Comparison of ENCODE assay signal across 10 mouse cellular contexts in the genomic region with DNA sequence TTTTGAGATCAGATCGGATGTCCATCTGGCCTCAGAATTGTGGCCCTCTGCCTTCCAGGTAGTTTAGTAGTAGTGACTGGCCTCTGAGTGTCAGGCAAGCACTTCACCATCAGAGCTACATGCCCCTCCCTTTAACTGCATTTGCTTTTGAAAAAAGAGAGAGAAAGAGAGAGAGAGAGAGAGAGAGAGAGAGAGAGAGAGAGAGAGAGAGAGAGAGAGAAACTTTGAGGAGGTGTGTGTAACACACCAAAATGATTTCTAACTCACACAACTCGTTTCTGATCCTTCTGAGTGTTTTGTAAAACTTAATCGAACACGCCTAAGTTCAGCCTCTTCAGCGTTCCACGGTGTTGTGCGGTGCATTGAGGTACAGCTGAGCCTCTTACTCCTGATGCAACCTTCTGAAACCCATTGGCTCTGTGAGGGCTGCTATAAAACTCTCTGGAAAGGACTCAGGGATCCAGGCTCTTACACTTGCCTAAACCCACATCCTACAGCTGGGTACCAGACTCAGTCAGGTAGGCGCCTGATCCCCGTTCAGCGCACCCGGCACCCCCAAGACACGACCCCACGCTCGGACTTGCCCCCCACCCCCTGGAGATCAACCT. TPM values are rescaled to one million over a fixed set of nuclear protein-coding genes. Genes with fewer than 3 reads are reported as not detected.
DNase-seq lines count a peak whose midpoint lies in the region; ATAC-seq and TF ChIP-seq lines count a peak whose summit lies in the region.
"Had no signal": no experiment of that assay in that cellular context is flagged by ENCODE, and none has a peak within 500 bp of the region (broad histone marks: within the 10 kb centered on the region; RNA-seq: fewer than 3 reads in every experiment).

No protein-coding gene starts in this region.

- H3K27me3 ChIP-seq in lung, embryonic 14.5 days (ENCODE audit: insufficient read depth, low read length) = peaks cover 52% of the 10 kb centered on the region
- H3K27me3 ChIP-seq in limb, embryonic 13.5 days = peaks cover 90% of the 10 kb centered on the region
- no peaks in the 10 kb centered on the region; the same call in 1 of the 2 replicates for H3K27me3 ChIP-seq in splenic B cell, adult 2 months (ENCODE audit: control insufficient read depth, insufficient read depth, low read length, poor library complexity, severe bottlenecking)
- H3K27me3 ChIP-seq in cerebellum, adult 2 months (ENCODE audit: control insufficient read depth, insufficient read depth, low read length) = peaks cover 2% of the 10 kb centered on the region; the same call in 1 of the 2 replicates

- no peak for TF ChIP-seq CTCF in lung, embryonic 14.5 days (IDR thresholded peaks at IDR 0.05; ENCODE audit: low read depth)
- TF ChIP-seq CTCF in cerebellum, adult 2 months (IDR thresholded peaks at IDR 0.05; ENCODE audit: borderline replicate concordance, insufficient read depth, low read depth, low read length) = no peak

- no peak overlapping the region for H3K9ac ChIP-seq in lung, embryonic 14.5 days
- no peak overlapping the region for H3K9ac ChIP-seq in limb, embryonic 13.5 days

- no peak for TF ChIP-seq POLR2A in cerebellum, adult 2 months (IDR thresholded peaks at IDR 0.05; ENCODE audit: borderline replicate concordance, insufficient read depth, low read length)

- no peaks in the 10 kb centered on the region for H3K4me1 ChIP-seq in lung, embryonic 14.5 days (ENCODE audit: insufficient read depth)
- peaks cover 18% of the 10 kb centered on the region for H3K4me1 ChIP-seq in limb, embryonic 13.5 days
- H3K4me1 ChIP-seq in cerebellum, adult 2 months (ENCODE audit: control insufficient read depth, insufficient read depth, low read length) = no peaks in the 10 kb centered on the region; the same call in 1 of the 2 replicates

- DNase-seq in lung, embryonic 14.5 days = no peak
- DNase-seq in lung, postnatal 25 days (ENCODE audit: low spot score) = no peak
- DNase-seq in splenic B cell, adult 2 months (ENCODE audit: low read depth, low spot score) = peak; percentile 11
- DNase-seq in cerebellum, adult 2 months = no peak

- peak overlapping the region; percentile 25 for H3K4me3 ChIP-seq in lung, embryonic 14.5 days (ENCODE audit: low read depth, low read length)
- H3K4me3 ChIP-seq in limb, embryonic 13.5 days = peak overlapping the region; percentile 24
- no peak overlapping the region for H3K4me3 ChIP-seq in cerebellum, adult 2 months (replicated peaks; ENCODE audit: insufficient read depth, low read depth, low read length)

- no peak for ATAC-seq in lung, embryonic 14.5 days (ENCODE audit: insufficient read depth)
- ATAC-seq in erythroid progenitor cell, adult 5-6 weeks (replicated peaks; ENCODE audit: low FRiP score, poor library complexity, severe bottlenecking) = 0 out of 2 replicates have a peak, but pooled peaks have one; percentile 25
- ATAC-seq in limb, embryonic 13.5 days (ENCODE audit: low FRiP score, low read depth) = no peak
- no peak for ATAC-seq in monocyte, adult 5-6 weeks (replicated peaks; ENCODE audit: insufficient number of reproducible peaks, low FRiP score, low TSS enrichment, poor library complexity, severe bottlenecking)
- ATAC-seq in cerebellum, adult (ENCODE audit: insufficient number of reproducible peaks, low FRiP score, low TSS enrichment) = no peak

- no peaks in the 10 kb centered on the region for H3K36me3 ChIP-seq in lung, embryonic 14.5 days (ENCODE audit: insufficient read depth)
- H3K36me3 ChIP-seq in limb, embryonic 13.5 days = no peaks in the 10 kb centered on the region
- H3K36me3 ChIP-seq in splenic B cell, adult 2 months (ENCODE audit: control insufficient read depth, insufficient read depth, low read length, poor library complexity, severe bottlenecking) = no peaks in the 10 kb centered on the region

- peak overlapping the region; percentile 59 for H3K4me2 ChIP-seq in lung, embryonic 14.5 days
- H3K4me2 ChIP-seq in limb, embryonic 13.5 days (replicated peaks) = peak overlapping the region; percentile 51

- WGBS in lung, embryonic 14.5 days = 5% methylated on average over 14 of the region's 14 CpGs
- 2% methylated on average over 14 of the region's 14 CpGs for WGBS in limb, embryonic 13.5 days
- WGBS in cerebellum, adult 2 months = 4% methylated on average over 14 of the region's 14 CpGs

- H3K27ac ChIP-seq in lung, embryonic 14.5 days (ENCODE audit: low read depth) = no peak overlapping the region
- no peak overlapping the region for H3K27ac ChIP-seq in limb, embryonic 13.5 days
- no peak overlapping the region for H3K27ac ChIP-seq in cerebellum, adult 2 months (ENCODE audit: insufficient read depth, low read length)

- H3K9me3 ChIP-seq in lung, embryonic 14.5 days (ENCODE audit: low read depth, low read length) = no peaks in the 10 kb centered on the region
- H3K9me3 ChIP-seq in limb, embryonic 13.5 days = no peaks in the 10 kb centered on the region

RNA-seq across cellular contexts. Expression of a gene that starts 0.6 kb away (rescaled TPM):
- polyA plus RNA-seq in lung, embryonic 14.5 days (2014; fragmentation: Nextera tagmentation; extraction: Ambion mirVana) = 0.11 and 0.18 TPM in 2 replicates
- total RNA-seq in erythroid progenitor cell, adult 5-6 weeks (2015; ENCODE audit: low replicate concordance) = not detected in 2 replicates
- total RNA-seq in erythroid progenitor cell, adult 5-6 weeks (2017; ENCODE audit: low replicate concordance) = not detected in 2 replicates
- 0.19 TPM in 1 of 2 replicates, not detected in the other for polyA plus RNA-seq in limb, embryonic 13.5 days (2015; fragmentation: Nextera tagmentation; extraction: Ambion mirVana)
- not detected in 2 replicates for polyA plus RNA-seq in cerebellum, adult 2 months (2012; rRNA removed)
- total RNA-seq in monocyte, adult 5-6 weeks (2017) = 0.78 to 1.3 TPM in 2 of 3 replicates, not detected in the other
- total RNA-seq: left cerebral cortex, postnatal 36 days had no signal
- polyA plus RNA-seq: spleen, adult 2 months had no signal
